Mouse (Mus musculus): ENCODE data around the gene Fcer1g. TPM values are rescaled to one million over a fixed set of nuclear protein-coding genes. Genes with fewer than 3 reads are reported as not detected.
A peak's percentile ranks its signal among the peaks of the same experiment; 100 is the strongest.

Fcer1g gene
- total and polyA plus RNA-seq, 3 experiments = 22.9 to 56.0 (median 31.2) TPM

DNA sequence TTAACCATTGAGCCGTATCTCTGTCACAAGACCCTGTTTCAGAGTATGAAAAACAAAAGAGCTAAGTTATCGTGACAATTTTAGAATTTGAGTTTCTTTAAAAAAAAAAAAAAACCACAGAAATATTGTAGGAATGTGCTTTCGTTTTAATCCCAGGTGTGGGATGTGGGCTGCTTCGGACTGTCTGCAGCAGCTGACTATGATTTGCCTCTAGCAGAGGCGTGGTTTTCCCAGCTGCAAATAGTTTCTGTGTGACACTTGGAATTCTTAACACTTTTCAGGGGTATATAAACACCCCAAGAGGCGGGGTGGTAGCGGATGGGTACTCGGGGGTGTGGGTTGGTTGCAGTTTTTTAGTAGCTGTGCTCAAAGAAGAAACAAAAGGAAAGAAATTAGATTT lies 11.2 kb upstream of the Fcer1g start:
- DNase-seq = no peak

DNA sequence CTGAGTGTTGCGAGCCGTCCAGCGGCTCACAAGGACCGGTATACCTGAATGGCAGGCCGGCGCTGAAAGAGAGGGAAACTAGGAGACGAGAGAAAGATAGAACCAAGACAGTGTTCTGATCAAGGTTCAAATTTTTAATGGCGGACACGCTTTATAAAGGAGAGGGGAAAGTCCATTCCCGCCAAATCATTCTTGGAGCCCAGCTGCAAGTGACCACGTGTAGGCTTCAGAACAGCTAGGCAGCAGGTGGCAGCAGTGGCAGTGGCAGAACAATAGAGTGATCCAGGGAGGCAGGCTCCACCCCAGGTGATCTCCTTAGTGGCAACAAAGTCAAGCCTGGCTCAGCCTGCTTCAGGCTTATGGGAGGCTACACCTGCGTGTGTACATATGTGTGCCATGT lies 7.8 kb upstream of the Fcer1g start:
- peak; percentile 22 for DNase-seq

DNA sequence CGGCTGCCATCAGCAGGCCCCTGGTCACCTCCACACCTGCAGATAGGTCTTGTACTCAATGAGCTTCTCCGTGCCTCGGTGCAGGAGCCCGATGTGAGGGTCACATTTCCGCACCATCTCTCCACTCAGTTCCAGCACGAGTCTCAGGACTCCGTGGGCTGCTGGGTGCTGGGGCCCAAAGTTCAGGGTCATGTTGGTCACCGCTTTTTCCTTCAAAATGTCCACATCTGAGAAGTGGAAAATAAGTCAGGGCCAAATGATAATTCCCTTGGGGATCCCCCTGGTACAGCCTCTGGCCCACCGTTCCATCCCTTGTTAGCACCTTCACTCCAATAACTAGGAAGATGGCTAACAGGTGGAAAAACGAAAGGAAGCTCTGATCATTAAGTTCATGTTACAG lies 6.7 kb upstream of the Fcer1g start:
- DNase-seq = peak; percentile 76

DNA sequence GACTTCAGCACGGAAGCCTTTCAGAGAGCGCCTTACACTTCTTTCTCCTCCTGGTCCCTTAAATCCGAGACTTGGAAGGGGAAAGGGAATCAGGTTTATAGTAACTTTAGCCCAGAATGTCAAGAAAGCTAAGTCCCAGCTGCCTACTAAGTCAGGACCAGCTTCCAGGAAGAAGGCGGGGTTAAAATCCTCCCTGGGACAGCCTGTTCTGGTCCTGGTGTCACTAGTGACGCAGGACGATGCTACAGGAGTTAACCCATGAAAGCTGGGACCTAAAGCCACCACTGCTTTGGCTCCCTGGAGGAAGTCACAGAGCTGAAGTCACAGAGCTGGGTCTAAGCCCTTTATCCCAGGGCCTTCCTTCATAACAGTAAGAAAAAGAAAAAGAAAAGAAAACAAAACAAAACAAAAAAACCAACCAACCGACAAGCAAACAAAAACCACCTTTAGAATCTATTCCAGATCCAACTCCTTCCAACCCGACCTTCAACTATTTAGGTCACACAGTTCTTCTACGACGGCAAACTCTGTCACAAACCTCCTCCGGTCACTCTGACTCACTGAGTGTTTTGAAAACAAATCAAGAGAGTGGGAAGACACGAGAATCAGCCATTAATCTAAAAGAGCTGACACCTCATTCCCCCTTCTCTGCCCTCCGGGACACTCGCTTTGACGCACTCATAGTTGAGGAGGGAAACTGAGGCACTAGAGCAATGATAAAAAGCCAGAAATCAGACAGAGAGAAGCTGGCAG lies 6.0 kb upstream of the Fcer1g start:
- peak; percentile 77 for DNase-seq

DNA sequence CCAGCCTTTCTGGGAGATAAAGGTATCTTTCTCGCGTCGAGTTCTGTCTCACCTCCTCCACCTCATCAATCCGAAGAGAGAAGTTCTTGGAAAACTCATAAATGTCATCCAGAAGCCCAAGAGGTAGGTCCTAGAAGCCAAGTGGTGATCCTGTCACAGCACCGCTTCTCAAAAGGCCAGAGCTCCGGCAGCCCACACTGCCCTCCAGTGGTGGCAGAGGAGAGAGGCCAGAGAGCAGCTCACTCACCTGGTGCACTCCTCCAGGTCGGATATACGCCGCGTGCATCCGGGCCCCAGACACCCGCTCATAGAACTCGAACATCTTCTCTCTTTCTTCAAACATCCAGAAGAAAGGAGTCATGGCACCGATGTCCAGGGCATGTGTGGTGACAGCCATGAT lies 4.3 kb upstream of the Fcer1g start:
- DNase-seq = peak; percentile 83

DNA sequence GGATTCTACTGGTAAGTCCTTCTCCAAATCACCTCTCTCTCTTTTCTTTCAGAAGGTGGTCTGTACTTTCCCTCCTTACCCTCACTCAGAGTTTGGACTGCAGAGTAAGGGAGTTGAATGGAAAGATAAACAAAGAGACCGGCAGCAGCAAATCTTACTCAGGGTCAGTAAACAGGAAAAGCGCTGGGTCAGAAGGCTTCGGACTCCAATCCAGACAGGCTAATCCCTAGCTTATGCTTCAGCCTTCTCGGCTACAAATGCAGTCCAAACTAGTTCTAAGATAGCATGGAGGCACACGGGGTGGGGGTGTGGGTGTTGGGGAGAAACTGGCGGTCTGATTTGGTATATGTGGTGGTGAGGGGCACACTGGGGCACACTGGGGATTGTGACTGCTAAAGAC lies 3.3 kb upstream of the Fcer1g start:
- DNase-seq = no peak

DNA sequence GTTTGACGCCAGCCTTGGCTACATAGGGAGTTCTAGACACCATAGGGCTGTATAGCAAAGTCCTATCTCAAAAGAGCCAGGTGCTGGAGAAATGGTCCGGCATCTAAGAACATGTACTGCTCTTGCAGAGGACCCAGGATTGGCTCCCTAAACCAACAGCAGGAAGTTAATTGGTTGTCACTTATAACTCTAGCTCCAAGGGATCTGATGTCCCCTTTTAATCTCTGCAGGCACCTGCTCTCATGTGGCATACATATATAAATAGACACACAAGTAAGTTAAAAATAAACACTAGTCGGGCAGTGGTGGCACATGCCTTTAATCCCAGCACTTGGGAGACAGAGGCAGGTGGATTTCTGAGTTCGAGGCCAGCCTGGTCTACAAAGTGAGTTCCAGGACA lies 1.6 kb upstream of the Fcer1g start:
- no peak for DNase-seq

DNA sequence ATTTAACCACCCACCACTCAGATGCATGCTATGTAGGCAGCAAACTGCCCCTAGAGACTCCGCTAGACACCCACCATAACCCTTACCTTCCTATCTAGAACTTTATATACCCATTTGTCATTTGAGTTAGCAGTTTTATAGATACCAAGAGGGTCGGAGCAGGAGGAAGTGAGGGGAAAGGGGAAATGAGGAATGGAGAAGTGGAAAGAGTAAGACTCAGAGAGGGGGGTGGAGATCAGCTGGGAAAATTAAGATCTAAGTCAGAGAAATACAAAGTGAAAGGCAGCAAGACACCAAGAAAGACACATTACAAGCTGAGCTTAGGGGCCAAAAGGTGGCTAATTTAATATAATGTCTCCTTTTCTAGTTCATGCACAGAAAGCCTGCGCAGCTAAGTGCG lies 373 bp upstream of the Fcer1g start:
- no peak for DNase-seq

DNA sequence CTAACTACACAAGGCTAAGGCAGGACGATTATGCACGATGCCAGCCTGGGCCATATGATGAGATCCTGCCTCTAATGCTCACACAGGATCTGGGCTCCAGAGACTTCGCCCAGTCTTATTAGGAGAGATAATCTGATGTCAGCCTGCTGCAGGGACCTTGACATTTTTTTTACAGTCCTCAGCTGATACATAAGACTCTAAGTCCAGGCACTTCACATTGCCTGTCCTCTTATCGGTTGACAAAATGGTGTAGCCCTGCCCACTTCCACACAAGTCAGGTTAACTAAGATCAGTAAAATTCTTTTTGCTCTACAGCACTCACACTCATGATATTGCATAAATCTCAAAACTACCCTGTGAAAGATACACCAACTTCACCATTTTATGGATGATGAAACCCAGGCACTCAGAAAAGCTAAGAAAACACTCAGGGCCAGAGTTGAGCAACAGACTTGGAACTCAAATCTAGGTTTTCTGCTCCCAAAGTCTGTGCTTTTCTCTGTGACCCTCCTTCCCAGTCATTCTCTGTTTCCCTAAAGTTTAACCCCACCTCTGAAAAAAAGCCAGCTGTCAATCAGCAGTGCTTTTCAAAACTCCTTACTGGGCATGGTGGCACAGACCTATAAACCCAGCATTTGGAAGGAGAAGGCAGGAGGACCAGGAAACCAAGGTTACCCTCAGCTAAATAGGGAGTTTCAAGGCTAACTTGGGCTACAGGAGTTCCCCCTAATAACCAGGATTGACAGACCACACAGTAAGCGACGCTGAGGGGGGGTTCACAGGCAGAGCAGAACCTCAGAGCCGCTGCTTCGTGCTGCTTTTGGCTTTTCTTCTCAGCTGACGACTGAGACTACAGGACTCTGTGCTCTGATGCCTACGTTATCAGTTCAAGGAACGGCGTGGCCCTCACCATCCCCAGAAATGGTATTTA lies 1.1 kb downstream of the Fcer1g start:
- DNase-seq = peak; percentile 70

DNA sequence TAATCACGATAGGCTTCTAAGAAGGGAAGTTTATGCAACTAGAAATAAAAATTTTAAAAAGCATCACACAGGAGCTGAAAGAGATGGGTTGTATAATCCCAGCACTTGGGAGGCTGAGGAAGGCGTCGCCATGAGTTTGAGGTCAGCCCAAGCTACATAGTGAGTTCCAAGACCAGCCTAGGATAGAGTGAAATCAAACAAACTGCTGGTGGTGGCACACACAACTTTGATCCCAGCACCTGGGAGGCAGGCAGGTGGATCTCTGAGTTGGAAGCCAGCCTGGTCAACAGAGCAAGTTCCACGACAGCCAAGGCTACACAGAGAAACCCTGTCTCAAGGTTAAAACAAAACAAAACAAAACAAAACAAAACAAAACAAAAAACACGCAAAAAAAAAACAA lies 1.8 kb downstream of the Fcer1g start:
- peak; percentile 45 for DNase-seq

DNA sequence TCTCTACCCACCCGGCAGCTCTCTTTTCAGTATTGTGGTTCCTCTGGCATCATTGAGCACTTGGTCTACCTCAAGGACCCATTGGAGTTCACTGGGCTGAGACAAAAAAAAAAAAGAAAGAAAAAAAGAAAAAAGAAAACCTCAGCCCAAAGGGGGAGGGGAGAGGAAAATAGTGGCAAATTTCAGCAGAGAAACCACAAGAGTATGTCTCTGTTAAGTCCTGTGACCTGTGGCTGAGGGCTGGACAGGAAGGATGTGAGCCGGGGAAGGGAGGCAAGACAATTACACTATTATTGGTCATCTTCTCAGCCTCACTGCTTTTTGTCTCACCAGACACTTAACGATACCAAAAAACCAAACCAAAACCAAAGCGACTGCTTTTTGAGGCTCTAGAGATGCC lies 2.3 kb downstream of the Fcer1g start:
- no peak for DNase-seq

DNA sequence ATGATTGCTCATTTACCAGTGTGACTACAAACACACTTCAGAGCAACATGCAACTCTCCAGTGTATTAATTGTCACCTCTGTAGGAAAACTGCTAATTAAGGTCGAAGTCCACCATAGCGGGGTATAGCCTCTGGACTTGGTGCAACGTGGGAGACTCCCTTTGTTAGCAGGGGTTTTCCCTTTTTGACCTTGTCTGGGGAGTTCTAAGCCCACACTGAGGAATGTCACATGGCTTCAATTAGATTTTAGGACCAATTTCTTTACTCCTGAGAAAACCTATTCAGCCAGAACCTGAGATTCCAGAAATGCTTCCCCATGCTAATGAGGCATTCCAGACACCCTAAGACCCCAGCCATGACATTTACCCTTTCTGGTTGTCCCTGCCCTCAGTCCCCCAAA lies 4.0 kb downstream of the Fcer1g start:
- DNase-seq = no peak

DNA sequence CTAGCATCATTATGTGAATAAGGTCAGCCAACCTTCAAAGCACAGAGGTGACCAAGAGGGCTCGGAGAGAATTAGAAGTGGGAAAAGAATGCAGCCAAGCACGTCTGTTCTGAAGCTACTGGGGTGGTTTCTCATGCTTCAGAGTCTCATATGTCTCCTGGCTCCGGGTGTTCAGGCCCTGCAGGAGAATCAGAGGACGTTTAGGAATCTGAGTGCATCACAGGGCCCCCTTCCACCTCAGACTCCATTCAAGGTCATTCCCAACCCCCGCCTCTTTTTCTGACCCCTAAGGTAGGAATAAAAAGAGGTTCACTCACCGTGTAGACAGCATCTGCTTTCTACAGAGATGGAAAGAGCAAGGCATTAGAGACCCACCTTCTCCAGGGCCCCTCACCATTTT lies 4.4 kb downstream of the Fcer1g start:
- DNase-seq = no peak

DNA sequence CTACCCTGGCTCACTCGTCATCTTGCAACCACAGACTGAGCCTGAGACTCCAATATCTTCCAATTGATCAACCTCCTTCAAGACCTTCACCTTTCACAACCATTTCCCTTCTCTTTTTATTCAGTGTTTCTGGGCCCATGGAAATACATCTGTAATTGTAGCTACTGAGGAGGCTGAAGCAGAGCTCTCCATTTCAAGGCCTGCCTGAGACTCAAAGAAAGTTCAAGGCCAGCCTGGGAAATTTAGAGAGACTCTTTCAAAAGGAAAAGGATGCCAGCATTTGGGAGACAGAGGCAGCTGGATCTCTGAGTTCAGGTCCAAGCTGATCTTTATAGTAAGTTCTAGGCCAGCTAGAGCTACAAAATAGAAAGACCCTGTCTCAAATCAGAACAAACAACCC lies 6.3 kb downstream of the Fcer1g start:
- DNase-seq = peak; percentile 65

DNA sequence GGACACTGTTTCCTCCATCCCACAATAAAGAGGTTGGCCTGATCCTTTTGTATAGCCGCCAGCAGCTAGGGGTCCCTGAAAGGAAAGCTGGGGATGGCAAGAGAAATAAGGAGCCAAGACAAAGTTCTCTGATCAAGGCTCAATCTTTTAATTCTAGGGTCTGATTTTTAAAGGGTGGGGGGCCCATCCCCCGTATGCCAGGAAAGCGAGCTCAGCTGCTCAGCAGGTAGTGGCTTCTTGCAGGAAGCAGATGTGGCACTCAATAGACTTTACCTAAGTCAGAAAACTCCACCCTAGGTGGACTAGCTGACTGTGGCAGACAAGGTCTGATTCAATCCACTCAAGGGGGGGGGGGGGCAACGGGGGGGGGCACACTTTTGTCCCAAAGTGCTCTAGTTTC lies 7.4 kb downstream of the Fcer1g start:
- no peak for DNase-seq

DNA sequence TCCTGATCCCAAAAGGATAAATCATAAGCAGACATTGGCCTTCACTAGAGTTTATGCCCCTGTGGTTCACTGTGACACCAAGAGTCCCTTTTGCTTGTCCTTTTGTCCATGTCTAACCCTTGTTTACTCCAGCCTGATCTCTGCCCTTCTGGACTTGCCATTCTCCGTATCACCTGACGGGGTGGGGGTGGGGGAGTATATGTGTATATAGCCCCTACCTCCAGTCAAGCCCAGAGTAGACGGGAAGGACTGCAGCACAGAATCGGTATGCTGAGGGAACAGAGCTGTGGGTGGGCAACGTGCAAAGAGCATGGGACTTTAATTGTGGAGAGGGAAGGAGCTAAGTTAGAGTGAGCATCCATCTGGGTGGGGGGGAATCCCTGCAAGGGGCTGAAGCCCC lies 9.3 kb downstream of the Fcer1g start, which contains the start of gene Apoa2:
Gene Apoa2 (plus strand): TSS at position 198 of the 400 bp plus-strand sequence.
- DNase-seq = no peak

DNA sequence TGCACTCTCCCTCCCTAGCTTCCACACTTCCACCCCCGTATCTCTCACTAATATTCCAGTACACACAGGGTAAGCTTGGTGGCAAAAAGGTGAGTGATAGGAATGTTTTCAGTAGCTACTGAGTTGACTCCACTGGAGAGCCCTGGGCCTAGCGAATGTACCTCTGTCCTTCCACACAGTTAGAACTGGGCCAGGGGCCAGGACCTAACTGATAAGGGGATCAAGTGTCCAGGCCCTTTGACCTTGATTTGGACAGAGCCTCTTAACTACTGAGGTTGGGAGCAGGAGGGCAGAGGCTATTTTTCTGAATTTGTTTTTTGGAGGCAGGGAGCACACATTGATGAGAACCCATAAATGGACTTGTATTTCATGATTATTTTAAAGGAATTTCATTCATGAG lies 10.4 kb downstream of the Fcer1g start:
- peak; percentile 86 for DNase-seq

DNA sequence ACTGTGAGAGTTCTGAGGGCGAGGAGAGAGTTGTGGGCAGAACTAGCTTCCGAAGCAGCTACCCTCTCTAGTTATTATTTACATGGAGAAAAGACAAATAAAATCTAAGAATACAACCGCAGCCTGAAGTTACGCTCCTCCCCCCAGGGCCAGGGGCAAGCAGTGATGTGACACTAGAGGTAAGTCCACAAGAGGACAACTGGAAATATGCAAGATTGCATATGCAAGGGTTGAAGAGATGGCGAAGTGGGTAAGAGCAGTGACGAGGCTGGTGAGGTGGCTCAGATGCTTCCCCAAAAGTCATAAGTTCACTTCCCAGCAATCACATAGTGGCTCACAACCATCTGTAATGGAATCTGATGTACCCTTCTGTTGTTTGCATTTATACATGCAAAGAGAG lies 11.0 kb downstream of the Fcer1g start:
- no peak for DNase-seq

DNA sequence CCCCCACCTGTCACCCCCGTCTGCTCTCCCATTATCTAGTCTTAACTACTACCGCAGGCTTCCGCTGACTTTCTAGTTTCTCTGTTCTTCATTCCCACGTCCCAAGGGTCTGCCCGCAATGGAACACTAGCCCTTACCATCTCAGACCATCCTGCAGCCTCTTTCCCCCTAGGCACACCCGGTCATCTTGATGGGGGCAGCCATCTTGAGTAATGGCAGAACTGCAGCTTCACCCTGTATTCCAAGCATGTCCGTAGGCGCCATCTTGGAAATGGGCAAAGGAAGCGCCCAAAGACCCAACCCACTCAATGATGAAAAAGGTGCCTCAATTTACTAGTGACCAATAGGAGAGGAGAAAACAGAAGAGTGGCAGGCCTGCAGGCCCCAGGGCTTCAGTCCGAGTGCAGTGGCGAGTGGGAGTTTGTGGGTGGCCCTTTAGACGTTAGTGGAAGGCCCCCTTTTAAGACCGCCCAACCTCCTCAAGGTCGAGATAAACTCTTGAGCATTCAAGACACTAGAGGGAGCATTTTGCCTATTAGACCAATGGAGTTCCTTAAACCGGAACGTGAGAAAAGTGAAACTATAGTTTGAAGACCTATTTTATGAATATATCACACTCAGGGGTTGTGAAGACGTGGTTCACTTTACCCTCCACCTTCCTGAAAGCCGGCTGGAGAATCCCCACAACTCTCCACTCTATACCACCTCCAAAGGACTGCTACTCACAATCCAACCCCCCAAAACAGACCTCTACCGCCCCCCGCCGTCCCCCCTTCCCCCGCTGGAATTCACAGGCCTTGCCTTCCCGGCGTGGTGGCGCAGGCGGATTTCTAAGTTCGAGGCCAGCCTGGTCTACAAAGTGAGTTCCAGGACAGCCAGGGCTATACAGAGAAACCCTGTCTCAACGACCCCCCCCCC lies 11.7 kb downstream of the Fcer1g start, which contains the start of gene Tomm40l:
Gene Tomm40l (minus strand): TSS at position 277 of the 918 bp plus-strand sequence.
- DNase-seq = peak; percentile 96

DNA sequence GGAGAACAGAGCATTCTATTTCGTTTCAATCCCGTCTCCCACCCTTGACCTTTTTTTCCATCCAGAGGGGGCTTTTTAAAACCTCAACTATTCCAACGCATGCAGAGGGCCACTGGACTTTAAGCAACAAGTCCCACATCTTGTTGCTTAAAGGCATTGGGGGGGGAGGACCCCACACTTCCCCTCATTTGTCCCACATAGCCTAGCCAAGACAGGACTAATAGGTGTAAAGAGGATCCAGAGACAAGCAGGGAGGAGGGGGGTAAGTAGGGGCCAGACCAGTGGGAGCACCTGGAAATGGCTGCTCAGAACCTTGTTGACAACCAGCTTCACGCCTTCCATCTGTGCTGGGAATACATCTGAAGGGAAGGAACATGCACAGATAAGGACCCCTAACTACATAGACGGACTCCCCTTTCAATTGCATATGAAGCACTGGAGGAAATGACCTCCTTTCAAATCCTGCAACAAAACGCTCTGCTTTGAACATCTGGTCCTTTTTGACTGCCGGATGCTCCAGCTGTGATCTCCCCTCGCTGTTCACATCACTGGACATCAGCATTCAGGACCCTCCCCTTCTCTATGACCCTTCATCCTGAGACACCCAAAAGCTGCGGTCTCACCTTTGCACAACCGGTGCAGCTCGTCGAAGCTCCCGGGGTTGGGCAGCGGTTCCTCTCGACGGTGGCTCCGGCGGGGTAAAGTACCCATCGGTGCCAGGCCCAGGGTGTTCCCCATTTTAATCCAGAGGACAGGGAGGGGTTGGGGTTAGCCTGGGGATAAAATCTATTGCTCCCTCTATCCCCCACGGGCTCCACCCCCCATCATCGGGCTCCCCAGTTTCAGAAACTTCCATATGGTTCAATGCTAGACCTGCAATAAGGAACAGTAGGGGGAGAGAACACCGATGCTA lies 12.6 kb downstream of the Fcer1g start:
- DNase-seq = peak; percentile 52

DNA sequence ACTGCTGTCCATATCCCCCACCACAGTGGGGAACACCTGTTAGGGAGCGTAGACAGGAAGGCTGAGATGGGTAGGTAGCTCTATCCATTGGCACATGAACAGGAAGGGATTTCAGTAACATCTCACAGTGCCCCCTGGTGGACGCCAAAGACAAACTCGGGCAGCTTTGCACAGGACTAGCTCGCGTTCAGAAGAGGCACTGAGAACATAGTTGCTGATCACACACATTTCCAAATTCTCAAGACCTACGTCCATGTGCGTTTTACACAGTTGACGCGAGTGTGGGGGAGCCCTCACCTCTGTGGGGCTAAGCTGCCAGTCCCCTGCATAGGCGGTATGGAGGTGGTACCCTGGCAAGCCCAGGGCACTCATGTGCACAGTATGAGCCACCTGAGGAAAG lies 13.3 kb downstream of the Fcer1g start:
- DNase-seq = peak; percentile 85

Measured in adrenal gland, adult 2 months (tissue).